Mouse (Mus musculus) ES-Bruce4 (cell line): ENCODE data around the gene Adam34. TPM values are rescaled to one million over a fixed set of nuclear protein-coding genes. Genes with fewer than 3 reads are reported as not detected.
"Not testable (repeated sequence)": the region's sequence is repeated elsewhere in the genome, so short reads cannot be mapped to it uniquely, and the experiment has no call there.

ENCODE experiments used
- H3K27ac ChIP-seq: 2 replicates; pipeline ENCODE4 v1.5.1; 2012; ENCODE audit warnings: low read length, inconsistent platforms; ENCODE audit not compliant: insufficient read depth
- H3K27me3 ChIP-seq: 2 replicates; pipeline ENCODE4 v1.6.1; 2012; ENCODE audit warnings: mild to moderate bottlenecking, low read length, inconsistent platforms; ENCODE audit not compliant: control insufficient read depth, poor library complexity, insufficient read depth, severe bottlenecking
- H3K36me3 ChIP-seq: 2 replicates; pipeline ENCODE4 v1.6.1; 2012; ENCODE audit warnings: inconsistent platforms, mild to moderate bottlenecking, low read length, moderate library complexity; ENCODE audit not compliant: control insufficient read depth, poor library complexity, insufficient read depth, severe bottlenecking
- H3K4me1 ChIP-seq: one replicate; pipeline ENCODE4 v1.8.1; 2011; ENCODE audit warnings: low read length; ENCODE audit not compliant: control insufficient read depth, insufficient read depth
- H3K4me3 ChIP-seq: 2 replicates; pipeline ENCODE4 v1.5.1; 2011; ENCODE audit warnings: low read depth, mild to moderate bottlenecking, low read length
- H3K9ac ChIP-seq: 2 replicates; pipeline ENCODE4 v1.6.1; 2012; ENCODE audit warnings: low read depth, mild to moderate bottlenecking, inconsistent platforms; ENCODE audit not compliant: poor library complexity, severe bottlenecking
- H3K9me3 ChIP-seq: replicated peaks from 2 replicates; pipeline ENCODE4 v1.6.1; 2012; ENCODE audit warnings: mild to moderate bottlenecking, low read length, inconsistent platforms; ENCODE audit not compliant: control insufficient read depth, poor library complexity, insufficient read depth, severe bottlenecking
- CTCF ChIP-seq: IDR thresholded peaks from one replicate; pipeline ENCODE4 v1.8.1; 2011; ENCODE audit warnings: low read depth, low read length
- EP300 ChIP-seq: IDR thresholded peaks from 2 replicates; pipeline ENCODE4 v1.6.1; 2011; ENCODE audit warnings: low read depth, low read length; ENCODE audit not compliant: insufficient read depth
- POLR2A ChIP-seq: IDR thresholded peaks from one replicate; pipeline ENCODE4 v1.8.1; 2011; ENCODE audit warnings: low read length; ENCODE audit not compliant: insufficient read depth
- polyA plus RNA-seq: library from polyadenylated mRNA; stranded (reverse); fragments of >200 nt; gene quantifications from 2 replicates; pipeline ENCODE4 v1.2.4, GENCODE M21; 2011; ENCODE audit warnings: low read depth; ENCODE audit not compliant: missing spikeins, insufficient read depth, insufficient read length

The Adam34 gene
- polyA plus RNA-seq = not detected in 2 replicates

GRCm38 (mm10) chr8:43709949-43710348 lies at the start of gene Adam34:
Gene Adam34 (minus strand): TSS chr8:43710049.
- no peak for TF ChIP-seq CTCF
- no peak for TF ChIP-seq POLR2A
- TF ChIP-seq EP300 = no peak
- no peak within 1 kb of the TSS for H3K27ac ChIP-seq
- H3K9ac ChIP-seq = no peak within 1 kb of the TSS
- H3K4me3 ChIP-seq = no peak within 1 kb of the TSS
- no peaks in the 10 kb centered on the region for H3K27me3 ChIP-seq
- H3K36me3 ChIP-seq = no peaks in the 10 kb centered on the region
- H3K4me1 ChIP-seq = no peaks in the 10 kb centered on the region
- H3K9me3 ChIP-seq = no peaks in the 10 kb centered on the region

- Histone ChIP-seq H3K4me3 (no peak within 1 kb of the TSS), H3K36me3 (no peaks in the 10 kb centered on the region), H3K27ac (no peak within 1 kb of the TSS), H3K9me3 (no peaks in the 10 kb centered on the region), H3K4me1 (no peaks in the 10 kb centered on the region), H3K9ac (no peak within 1 kb of the TSS), H3K27me3 (no peaks in the 10 kb centered on the region)
- no peak for TF ChIP-seq EP300
- no peak for TF ChIP-seq POLR2A
- no peak for TF ChIP-seq CTCF
Observed at GRCm38 (mm10) chr8:43627176-43627575, 82.7 kb downstream of the Adam34 start, which contains the start of gene Gm5346. Gene Gm5346 (minus strand): TSS chr8:43627276.

DNA sequence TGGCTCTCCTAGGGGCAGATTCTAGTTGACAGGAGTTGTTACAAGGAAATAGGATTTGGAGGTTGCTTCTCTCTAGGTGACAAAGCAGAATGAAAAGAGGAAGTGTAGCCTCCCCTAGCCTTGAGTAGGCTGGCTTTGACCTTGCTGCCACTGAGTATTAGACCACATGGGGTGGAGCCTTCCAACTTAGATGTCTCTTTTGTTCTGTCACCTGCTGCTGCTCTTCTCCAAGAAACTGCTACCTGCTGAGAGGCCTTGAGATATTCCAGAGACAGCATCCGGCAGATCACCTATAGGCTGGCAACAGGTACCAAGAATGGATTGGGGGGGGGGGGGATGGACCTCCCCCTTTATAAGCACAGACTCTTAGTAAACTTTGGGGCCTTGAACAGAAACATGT lies 93.8 kb downstream of the Adam34 start:
- Histone ChIP-seq H3K27ac (no peak overlapping the region), H3K4me1 (no peaks in the 10 kb centered on the region), H3K9me3 (no peaks in the 10 kb centered on the region), H3K36me3 (no peaks in the 10 kb centered on the region), H3K4me3 (no peak overlapping the region), H3K27me3 (no peaks in the 10 kb centered on the region), H3K9ac (no peak overlapping the region)
- TF ChIP-seq EP300 = no peak
- no peak for TF ChIP-seq POLR2A
- no peak for TF ChIP-seq CTCF

DNA sequence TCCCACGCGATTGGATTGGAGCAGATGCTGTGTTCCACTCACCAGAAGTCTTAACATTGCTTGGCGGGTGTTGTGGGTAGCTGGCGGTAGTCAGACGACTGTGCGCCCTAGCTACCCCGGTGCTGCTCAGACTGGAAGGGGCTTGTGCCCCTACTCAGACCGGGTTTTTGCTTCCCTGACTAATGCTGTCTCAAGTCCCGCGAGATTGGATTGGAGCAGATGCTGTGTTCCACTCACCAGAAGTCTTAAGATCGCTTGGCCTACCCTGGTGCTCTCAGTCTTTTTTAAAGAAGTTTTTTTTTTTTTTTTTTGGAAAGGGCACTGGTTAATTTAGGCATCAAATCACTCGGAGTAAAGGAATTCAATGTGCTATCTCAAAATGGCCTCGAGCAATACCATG lies 106.2 kb downstream of the Adam34 start:
- H3K27ac ChIP-seq, H3K9me3 ChIP-seq, H3K4me1 ChIP-seq, H3K36me3 ChIP-seq, H3K27me3 ChIP-seq: not testable (repeated sequence)
- H3K4me3 ChIP-seq = peak overlapping the region; percentile 87
- peak overlapping the region; percentile 80 for H3K9ac ChIP-seq

DNA sequence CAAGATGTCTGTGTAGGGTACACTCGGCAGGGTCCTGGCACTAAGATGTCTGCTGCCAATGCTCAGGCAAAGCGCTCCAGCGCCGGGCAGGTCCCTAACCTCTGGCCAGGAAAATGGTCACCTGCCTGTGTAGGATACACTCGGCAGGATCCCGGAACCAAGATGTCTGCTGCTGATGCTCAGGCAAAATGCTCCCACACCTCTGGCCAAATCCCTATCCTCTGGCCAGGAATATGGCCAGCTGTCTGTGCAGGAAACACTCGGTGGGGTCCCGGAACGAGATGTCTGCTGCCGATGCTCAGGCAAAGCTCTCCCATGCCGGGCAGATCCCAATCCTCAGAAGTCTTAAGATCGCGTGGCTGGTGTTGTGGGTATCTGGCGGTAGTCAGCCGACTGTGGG lies 106.7 kb downstream of the Adam34 start:
- peak overlapping the region; percentile 80 for H3K9ac ChIP-seq
- not testable (repeated sequence) for H3K27ac ChIP-seq, H3K27me3 ChIP-seq, H3K9me3 ChIP-seq, H3K4me1 ChIP-seq, H3K36me3 ChIP-seq
- H3K4me3 ChIP-seq = peak overlapping the region; percentile 87

Other genes starting within 250 kb of the Adam34 start
- gene Adam26b, start 181.9 kb downstream of the Adam34 start, polyA plus RNA-seq = not detected in 2 replicates
- not detected in 2 replicates for gene Adam26a, start 133.3 kb downstream of the Adam34 start, polyA plus RNA-seq
- not detected in 2 replicates for gene Gm5346, start 82.8 kb downstream of the Adam34 start, polyA plus RNA-seq